Mouse (Mus musculus) cerebellum, postnatal 10 days (tissue): Measurements from ENCODE around the gene Gm20388.

Experiments
- DNase-seq, 2 experiments: peaks; one replicate each; pipeline ENCODE4 v3.0.0; 2021; ENCODE audit warnings: mixed read lengths in 2 of 2

Gm20388 gene

DNA sequence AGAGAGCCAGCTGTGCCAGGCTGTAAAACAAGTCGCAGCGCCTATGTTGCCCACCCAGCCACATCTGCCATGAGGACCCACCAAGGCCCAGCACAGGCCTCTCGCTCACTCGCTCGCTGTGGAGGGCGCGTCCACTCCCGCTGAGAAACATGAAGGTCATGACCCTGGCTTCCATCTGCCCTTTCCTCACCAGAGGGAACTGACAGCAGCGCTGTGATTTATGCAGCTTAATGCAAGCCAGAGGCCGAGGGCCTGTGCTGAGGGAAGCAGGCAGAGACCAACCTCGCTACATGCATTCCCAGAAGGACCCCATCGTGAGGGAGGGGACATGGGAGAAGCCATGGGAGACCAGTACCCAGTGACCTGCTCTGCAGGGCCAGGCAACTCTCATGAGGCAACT is 1029.6 kb downstream of the Gm20388 start:
- no peak for DNase-seq

GRCm38 (mm10) chr8:120947240-120947639 is 1036.6 kb downstream of the Gm20388 start:
- no peak for DNase-seq

DNA sequence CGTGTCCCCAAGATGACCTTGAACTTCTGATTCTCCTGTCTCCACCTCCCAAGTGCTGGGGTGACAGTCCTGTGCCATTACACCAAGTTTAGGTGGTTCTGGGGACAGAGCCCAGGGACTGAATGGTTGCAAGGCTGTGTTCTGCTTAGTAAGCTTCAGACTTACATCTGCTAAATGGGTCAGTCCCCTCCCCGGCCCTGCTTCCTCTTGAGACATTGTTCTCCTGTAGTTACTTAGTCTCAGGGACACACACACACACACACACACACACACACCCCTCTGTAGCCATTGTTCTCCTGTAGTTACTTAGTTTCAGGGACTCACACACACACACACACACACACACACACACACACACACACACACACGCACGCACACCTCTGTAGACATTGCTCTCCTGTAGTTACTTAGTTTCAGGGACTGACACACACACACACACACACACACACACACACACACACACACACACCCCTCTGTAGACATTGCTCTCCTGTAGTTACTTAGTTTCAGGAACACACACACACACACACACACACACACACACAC is 1037.5 kb downstream of the Gm20388 start:
- DNase-seq, result no peak

DNA sequence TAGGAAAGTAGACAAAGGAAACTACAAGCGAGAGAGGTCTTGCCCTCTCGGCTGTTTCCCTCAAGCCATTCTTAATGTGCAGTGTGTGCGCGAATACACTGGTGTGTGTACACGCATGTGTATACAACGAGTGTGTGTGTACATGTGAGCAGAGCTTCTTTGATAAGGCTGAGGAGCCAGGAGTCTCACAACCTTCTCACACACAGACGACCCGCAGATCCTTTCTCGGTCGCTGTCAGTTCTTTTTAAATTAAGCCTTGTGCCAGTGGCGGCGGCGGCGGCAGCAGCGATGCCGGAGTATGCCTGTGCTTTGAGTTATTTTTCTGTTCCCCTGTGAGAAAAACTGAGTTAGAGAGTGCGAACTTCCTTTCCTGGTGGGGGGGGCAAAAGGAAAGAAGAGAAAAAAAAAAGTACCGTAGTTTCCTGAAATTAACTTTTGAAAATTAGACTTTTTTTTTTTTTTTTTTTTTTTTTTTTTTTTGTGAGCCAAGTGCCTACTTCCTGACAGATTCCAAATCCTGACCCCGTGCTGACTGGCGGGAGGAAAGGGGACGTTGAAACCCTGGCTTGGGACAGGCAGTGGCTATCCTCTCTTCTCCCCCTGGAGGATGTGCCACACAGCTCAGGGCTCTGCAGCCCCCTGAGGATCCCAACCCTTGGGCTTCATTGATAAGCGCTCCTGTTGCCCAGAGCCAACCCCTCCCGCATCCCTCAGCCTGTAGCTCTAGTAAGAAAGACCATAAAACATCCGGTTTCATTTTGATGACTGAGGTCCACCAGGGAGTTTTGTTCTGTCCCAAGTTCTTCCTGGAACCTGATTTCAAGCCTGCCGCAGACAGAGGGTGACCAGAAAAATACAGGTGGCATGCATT is 1038.2 kb downstream of the Gm20388 start:
- no peak for DNase-seq

DNA sequence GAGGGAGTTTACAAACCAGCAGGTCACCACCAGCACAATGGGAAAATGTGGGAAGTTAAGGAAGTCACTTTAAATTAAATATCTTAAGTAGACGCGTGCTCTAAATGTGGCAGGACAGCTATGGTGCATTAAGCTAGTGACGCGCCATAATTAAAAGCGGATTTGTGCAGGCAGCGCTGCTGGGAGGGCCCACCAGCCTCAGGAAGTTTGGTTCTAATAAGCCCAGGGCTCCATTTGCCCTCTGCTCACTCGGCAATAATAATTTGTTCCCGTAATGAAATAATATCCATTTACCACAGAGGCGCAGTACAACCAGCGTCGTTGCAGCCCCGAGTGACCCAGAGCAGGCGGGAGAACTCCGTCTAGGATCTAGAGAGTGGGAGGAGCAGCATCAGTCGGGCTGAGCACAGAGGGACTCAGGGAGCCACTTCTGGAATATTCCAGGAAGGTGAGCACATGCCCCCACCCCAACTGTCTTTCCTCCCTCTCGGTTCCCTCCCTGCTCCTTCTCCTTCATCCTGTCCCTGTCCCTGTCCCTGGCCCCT is 1040.1 kb downstream of the Gm20388 start:
- no peak for DNase-seq

DNA sequence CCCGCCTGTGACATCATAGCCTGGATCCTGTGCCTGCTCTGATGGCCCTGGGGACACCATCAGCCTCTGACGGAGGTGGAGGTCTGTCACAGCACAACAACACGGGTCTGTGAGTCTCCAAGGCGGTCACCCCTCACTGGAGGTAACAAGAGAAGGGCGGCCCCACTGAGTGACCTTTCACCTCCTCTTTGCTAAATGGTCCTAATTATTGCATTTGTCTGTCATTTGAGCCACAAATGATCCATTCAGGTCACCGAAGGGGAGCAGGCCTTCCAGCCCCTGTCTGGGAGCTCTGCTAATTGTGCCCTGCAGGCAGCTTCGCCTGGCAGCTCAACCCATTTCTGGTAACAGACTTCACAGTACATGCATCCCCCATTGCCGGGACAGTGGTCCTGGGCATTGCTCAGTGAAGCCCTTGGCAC is 1048.8 kb downstream of the Gm20388 start:
- DNase-seq, result peak in 1 of 2 experiments; percentile 27

GRCm38 (mm10) chr8:120962606-120963380 is 1052.2 kb downstream of the Gm20388 start:
- DNase-seq, result peak; percentile 57 to 63

- peak in 1 of 2 experiments; percentile 30 for DNase-seq
Measured at GRCm38 (mm10) chr8:120966557-120966956, 1055.9 kb downstream of the Gm20388 start.

DNA sequence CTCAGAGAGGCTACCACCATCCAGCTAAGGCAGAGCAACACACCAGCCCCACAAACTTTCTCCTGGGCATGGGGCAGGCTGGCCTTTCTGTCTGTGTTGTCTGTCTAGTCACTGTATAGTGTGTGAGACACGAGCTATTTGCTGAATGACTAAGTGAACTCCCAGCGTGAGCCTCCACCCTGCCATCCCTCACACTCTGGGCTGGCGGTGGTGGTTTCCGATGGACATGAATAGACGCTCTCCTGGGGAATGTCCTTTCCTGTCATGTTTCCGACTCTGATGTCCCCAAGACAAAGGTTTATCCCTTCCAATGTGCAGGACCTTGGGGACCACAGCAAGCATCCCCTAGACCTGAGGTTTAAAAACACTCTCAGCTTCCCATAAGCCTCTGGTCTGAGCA is 1057.7 kb downstream of the Gm20388 start:
- DNase-seq, result no peak

- DNase-seq, result peak; percentile 70 to 77
Measured at GRCm38 (mm10) chr8:120970346-120970745, 1059.7 kb downstream of the Gm20388 start.

DNA sequence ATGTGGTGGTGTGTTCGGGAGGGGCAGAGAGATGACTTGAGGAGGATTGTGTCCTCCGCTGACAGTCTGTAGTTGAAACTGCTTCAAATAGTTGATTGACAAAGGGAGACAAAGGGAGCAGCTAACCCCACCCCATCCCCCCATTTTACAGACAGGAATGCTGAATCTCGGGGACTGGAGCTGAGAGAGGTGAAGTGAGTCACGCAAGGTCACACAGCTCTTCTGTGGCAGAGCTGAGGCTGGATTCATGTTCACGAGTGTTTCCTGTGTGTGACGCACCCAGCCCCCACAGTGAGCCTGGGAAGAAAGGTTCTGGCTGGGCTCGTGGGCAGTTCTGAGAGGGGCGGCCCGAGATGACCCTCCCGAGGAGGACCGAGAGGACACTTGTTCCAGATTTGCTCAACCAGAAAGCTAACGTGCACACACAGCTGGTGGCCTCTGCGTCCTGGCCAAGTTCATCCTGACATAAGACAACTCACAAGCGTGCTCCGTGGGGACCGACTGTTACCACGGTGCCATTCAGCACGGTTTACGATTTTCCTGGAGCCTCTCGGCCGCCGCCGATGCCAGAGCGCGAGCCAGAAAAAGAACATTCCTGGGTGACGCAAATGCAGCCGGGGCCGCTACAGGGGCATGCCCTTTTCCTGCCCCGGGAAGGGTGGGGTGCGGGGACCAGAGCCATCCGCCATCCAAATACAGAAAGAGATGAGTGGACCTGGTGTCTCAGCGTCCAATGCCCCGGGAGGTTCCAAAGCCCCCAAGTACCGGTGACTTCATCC is 1061.2 kb downstream of the Gm20388 start:
- DNase-seq, result peak; percentile 63 to 65

DNA sequence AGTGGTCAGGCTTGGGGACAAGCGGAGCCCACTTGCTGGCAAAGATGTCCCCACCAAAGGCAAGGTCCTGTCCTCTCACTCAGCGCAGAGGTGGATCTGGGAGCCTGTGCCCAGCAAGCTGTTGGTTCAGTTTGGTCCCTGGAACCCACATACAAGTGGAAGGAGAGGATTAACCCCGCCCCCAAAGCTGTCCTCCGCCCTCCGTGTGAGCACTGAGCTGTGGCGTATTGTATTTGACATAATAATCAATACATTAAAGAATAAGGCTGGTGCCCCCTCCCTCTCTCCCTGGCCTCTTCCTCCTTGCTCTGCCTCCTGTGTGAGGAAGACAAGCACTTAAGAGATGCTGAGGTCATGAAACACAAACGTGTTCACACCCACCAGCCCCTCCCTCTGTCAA is 1062.4 kb downstream of the Gm20388 start:
- DNase-seq, result peak; percentile 36 to 38

- no peak for DNase-seq
Measured at GRCm38 (mm10) chr8:120977131-120977530, 1066.5 kb downstream of the Gm20388 start.

DNA sequence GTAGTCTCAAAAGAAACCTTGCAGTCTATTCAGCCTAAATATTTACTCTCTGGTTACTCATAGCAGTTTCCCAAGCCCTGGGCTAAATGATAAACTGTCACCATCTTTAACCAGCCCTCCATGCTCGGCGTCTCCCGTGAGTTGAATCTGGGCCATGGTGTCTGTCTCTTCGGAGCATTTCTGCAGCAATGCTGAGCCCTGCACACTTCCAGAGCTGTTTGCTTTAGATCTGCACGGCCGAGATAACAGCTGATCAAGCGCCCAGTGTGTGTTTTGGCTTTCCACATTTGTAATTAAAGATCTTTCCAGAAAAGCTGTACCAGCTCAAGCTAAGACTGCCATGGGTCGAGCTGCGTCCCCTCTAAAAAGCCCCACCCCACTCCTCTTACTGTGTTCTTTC is 1068.6 kb downstream of the Gm20388 start:
- DNase-seq, result no peak

- no peak for DNase-seq
Measured at GRCm38 (mm10) chr8:120980948-120981347, 1070.3 kb downstream of the Gm20388 start.

DNA sequence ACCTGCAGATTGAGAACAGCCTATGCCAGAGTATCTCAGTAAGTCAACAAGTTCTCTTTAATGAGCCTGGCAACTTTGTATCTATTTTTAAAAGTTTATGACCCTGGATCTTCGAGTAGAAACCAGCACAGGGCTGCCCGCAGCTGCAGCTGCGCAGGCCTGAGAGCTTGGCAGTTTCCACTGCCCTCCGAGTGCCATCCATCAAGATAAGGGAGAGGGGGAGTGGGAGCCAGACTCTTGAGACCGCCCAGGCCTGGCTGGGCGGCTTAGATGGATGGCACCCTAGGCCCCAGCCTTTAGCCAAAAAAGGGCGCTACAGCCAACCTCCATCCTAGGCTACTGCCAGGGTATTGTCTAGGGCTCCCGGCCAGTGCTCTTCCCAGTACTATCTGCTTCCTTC is 1074.2 kb downstream of the Gm20388 start:
- no peak for DNase-seq

DNA sequence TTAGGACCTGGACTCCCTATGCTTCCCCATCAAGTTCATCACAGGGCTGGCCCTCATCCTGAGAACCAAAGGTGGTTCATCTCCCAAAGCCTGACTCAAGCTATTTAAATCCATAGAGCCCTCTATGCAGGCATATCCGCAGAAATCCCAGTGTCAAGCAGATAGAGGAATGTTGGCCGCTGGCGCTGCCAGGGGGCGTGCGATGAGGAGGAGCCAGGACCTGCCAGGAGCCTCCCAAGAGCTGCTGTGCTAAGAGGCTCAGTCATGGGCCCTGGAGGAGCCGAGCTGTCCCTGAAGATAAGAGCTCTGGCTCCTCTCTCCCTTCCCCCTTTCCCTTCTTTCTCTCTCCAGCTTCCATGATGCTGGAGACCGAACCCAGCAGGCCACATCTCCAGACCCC is 1075.4 kb downstream of the Gm20388 start:
- DNase-seq, result no peak

DNA sequence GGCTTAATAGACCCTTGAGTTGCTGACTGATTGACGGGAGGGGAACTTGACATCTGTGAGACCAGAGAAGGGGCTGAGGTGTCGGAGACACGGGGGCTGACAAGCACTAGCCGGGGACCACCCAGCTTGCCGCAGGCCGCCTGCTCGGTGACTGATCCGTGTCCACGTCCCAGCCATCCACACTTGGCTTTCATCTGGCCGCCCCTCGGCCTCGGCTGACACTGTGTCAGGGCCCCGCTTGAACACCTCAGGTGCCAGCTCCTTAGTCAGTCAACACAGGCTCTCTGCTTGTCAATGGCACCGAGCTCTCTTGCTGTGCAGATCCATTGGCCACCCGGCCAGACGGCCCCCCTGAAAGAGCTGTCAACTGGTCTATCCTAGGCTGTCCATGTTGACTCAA is 1083.1 kb downstream of the Gm20388 start:
- no peak for DNase-seq

- DNase-seq, result no peak
Measured at GRCm38 (mm10) chr8:120995424-120995823, 1084.8 kb downstream of the Gm20388 start.

GRCm38 (mm10) chr8:120996905-120997581 is 1086.4 kb downstream of the Gm20388 start:
- DNase-seq, result peak; percentile 71 to 84

- DNase-seq, result no peak
Measured at GRCm38 (mm10) chr8:120997926-120998325, 1087.3 kb downstream of the Gm20388 start.

DNA sequence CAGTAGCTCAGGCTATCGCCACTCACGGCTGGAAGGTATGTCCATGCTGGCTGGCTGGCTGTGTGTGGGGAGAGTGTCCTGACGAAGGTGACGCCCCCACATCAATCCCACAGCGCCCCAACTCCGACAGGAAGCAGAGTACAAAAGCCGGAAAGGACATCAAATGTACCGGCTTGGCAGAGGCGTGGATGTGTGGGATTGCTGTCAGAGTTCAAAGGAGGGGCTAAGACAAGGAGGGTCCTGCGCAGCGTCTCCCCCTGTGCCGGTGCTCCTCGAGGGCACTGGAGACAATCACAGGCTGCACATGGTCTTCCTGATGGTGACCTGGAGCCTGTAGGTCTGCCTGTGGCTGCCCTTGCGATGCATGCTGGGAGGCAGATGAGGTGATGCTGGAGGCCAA is 1088.3 kb downstream of the Gm20388 start:
- no peak for DNase-seq
